Mouse (Mus musculus) liver, embryonic 16.5 days (tissue): Measurements from ENCODE around the gene Cir1. TPM values are rescaled to one million over a fixed set of nuclear protein-coding genes. Genes with fewer than 3 reads are reported as not detected.

Experiments
- ATAC-seq: fragments of 200-750 bp; cut with Nextera tagmentation; 2 replicates; pipeline ENCODE4 v1.8.0; 2017; ENCODE audit warnings: low read depth, mild to moderate bottlenecking, moderate number of reproducible peaks, moderate library complexity
- H3K27ac ChIP-seq: fragments of 300-500 bp; sonication (generic); 2 replicates; pipeline ENCODE4 v1.5.1; 2014; ENCODE audit warnings: mild to moderate bottlenecking, low read length
- H3K27me3 ChIP-seq: fragments of 300-500 bp; sonication (generic); 2 replicates; pipeline ENCODE4 v1.6.1; 2014; ENCODE audit warnings: low read depth, low read length, mixed read lengths; ENCODE audit not compliant: control insufficient read depth, insufficient read depth
- H3K36me3 ChIP-seq: fragments of 300-500 bp; sonication (generic); 2 replicates; pipeline ENCODE4 v1.6.1; 2014; ENCODE audit warnings: mild to moderate bottlenecking; ENCODE audit not compliant: control insufficient read depth, insufficient read depth
- H3K4me1 ChIP-seq: fragments of 300-500 bp; sonication (generic); 2 replicates; pipeline ENCODE4 v1.6.1; 2014; ENCODE audit warnings: low read depth, low read length, mixed read lengths; ENCODE audit not compliant: control insufficient read depth
- H3K4me2 ChIP-seq: fragments of 300-500 bp; sonication (generic); 2 replicates; pipeline ENCODE4 v1.6.1; 2014; ENCODE audit warnings: low read depth, low read length, mixed read lengths
- H3K4me3 ChIP-seq: fragments of 300-500 bp; sonication (generic); 2 replicates; pipeline ENCODE4 v1.5.1; 2014; ENCODE audit warnings: low read depth, mild to moderate bottlenecking, low read length
- H3K9ac ChIP-seq: fragments of 300-500 bp; sonication (generic); 2 replicates; pipeline ENCODE4 v1.6.1; 2014; ENCODE audit warnings: low read depth, low read length
- H3K9me3 ChIP-seq: fragments of 300-500 bp; sonication (generic); replicated peaks from 2 replicates; pipeline ENCODE4 v1.6.1; 2016; ENCODE audit warnings: low read length; ENCODE audit not compliant: control insufficient read depth
- WGBS: fragments of 180-500 bp; shearing (Covaris S2); extraction: QIAGEN DNeasy Blood & Tissue Kit; methylation state at CpG from one replicate; pipeline ENCODE4 v1.1.7; 2014; ENCODE audit not compliant: insufficient replicate concordance; 5-methylcytosine and 5-hydroxymethylcytosine counted together
- polyA plus RNA-seq: library from polyadenylated mRNA; unstranded; fragments of >200 nt; fragmentation: Nextera tagmentation; extraction: Ambion mirVana; gene quantifications from 2 replicates; pipeline ENCODE4 v1.2.1, GENCODE M21; 2015

Gene Cir1
- polyA plus RNA-seq, 1 experiment from 2014 or later = 20.3 TPM

GRCm38 (mm10) chr2:73346345-73347086, 34.0 kb upstream of the Cir1 start:
- 71% methylated on average over 13 of the region's 13 CpGs for WGBS
- no peaks in the 10 kb centered on the region for H3K36me3 ChIP-seq
- no peak overlapping the region for H3K9ac ChIP-seq
- no peak overlapping the region for H3K4me3 ChIP-seq
- no peak overlapping the region for H3K4me2 ChIP-seq
- H3K27me3 ChIP-seq = no peaks in the 10 kb centered on the region
- no peak overlapping the region for H3K27ac ChIP-seq
- H3K4me1 ChIP-seq = no peaks in the 10 kb centered on the region
- no peak for ATAC-seq
- H3K9me3 ChIP-seq = no peaks in the 10 kb centered on the region

GRCm38 (mm10) chr2:73345204-73345603, 32.7 kb upstream of the Cir1 start:
- Histone ChIP-seq H3K27ac (no peak overlapping the region), H3K9me3 (no peaks in the 10 kb centered on the region), H3K4me2 (no peak overlapping the region), H3K36me3 (no peaks in the 10 kb centered on the region), H3K4me3 (no peak overlapping the region), H3K4me1 (no peaks in the 10 kb centered on the region), H3K27me3 (no peaks in the 10 kb centered on the region), H3K9ac (no peak overlapping the region)
- 77% methylated on average over 4 of the region's 4 CpGs for WGBS
- no peak for ATAC-seq

- no peak for ATAC-seq
- H3K27me3 ChIP-seq = no peaks in the 10 kb centered on the region
- H3K27ac ChIP-seq = no peak overlapping the region
- H3K36me3 ChIP-seq = no peaks in the 10 kb centered on the region
- no peak overlapping the region for H3K4me3 ChIP-seq
- H3K4me1 ChIP-seq = no peaks in the 10 kb centered on the region
- H3K4me2 ChIP-seq = no peak overlapping the region
- WGBS = 91% methylated on average over 5 of the region's 5 CpGs
- H3K9me3 ChIP-seq = no peaks in the 10 kb centered on the region
- H3K9ac ChIP-seq = no peak overlapping the region
Measured at GRCm38 (mm10) chr2:73343701-73344100, 31.2 kb upstream of the Cir1 start.

GRCm38 (mm10) chr2:73338415-73338814, 25.9 kb upstream of the Cir1 start:
- WGBS = 68% methylated on average over 8 of the region's 8 CpGs
- no peak for ATAC-seq

GRCm38 (mm10) chr2:73335949-73336348, 23.4 kb upstream of the Cir1 start:
- H3K27ac ChIP-seq = no peak overlapping the region
- no peak overlapping the region for H3K9ac ChIP-seq
- no peaks in the 10 kb centered on the region for H3K4me1 ChIP-seq
- H3K27me3 ChIP-seq = no peaks in the 10 kb centered on the region
- no peaks in the 10 kb centered on the region for H3K9me3 ChIP-seq
- peaks cover 2% of the 10 kb centered on the region; the same call in 1 of the 2 replicates for H3K36me3 ChIP-seq
- no peak overlapping the region for H3K4me3 ChIP-seq
- ATAC-seq = no peak
- WGBS = 77% methylated on average over 3 of the region's 3 CpGs
- no peak overlapping the region for H3K4me2 ChIP-seq

More at GRCm38 (mm10) chr2:73338415-73338814, 25.9 kb upstream of the Cir1 start:
- Histone ChIP-seq H3K4me2 (no peak overlapping the region), H3K9me3 (no peaks in the 10 kb centered on the region), H3K27ac (no peak overlapping the region), H3K9ac (no peak overlapping the region), H3K4me1 (no peaks in the 10 kb centered on the region), H3K27me3 (no peaks in the 10 kb centered on the region), H3K4me3 (no peak overlapping the region), H3K36me3 (peaks cover 2% of the 10 kb centered on the region; the same call in 1 of the 2 replicates)

GRCm38 (mm10) chr2:73325871-73326270, 13.4 kb upstream of the Cir1 start:
- no peaks in the 10 kb centered on the region for H3K9me3 ChIP-seq
- ATAC-seq = no peak
- no peaks in the 10 kb centered on the region for H3K27me3 ChIP-seq
- H3K4me2 ChIP-seq = no peak overlapping the region
- H3K36me3 ChIP-seq = peaks cover 6% of the 10 kb centered on the region
- H3K4me1 ChIP-seq = no peaks in the 10 kb centered on the region
- H3K27ac ChIP-seq = no peak overlapping the region
- 83% methylated on average over 5 of the region's 5 CpGs for WGBS
- H3K9ac ChIP-seq = no peak overlapping the region
- H3K4me3 ChIP-seq = no peak overlapping the region

- Histone ChIP-seq H3K4me3 (no peak overlapping the region), H3K27me3 (no peaks in the 10 kb centered on the region), H3K27ac (no peak overlapping the region), H3K4me1 (no peaks in the 10 kb centered on the region), H3K9me3 (no peaks in the 10 kb centered on the region), H3K4me2 (no peak overlapping the region), H3K9ac (no peak overlapping the region), H3K36me3 (peaks cover 3% of the 10 kb centered on the region)
- 79% methylated on average over 12 of the region's 12 CpGs for WGBS
- no peak for ATAC-seq
Measured at GRCm38 (mm10) chr2:73322991-73323390, 10.5 kb upstream of the Cir1 start.

GRCm38 (mm10) chr2:73319218-73319617, 6.7 kb upstream of the Cir1 start:
- 80% methylated on average over 5 of the region's 5 CpGs for WGBS
- H3K9me3 ChIP-seq = no peaks in the 10 kb centered on the region
- H3K4me2 ChIP-seq = no peak overlapping the region
- no peak overlapping the region for H3K4me3 ChIP-seq
- H3K36me3 ChIP-seq = peaks cover 6% of the 10 kb centered on the region
- H3K9ac ChIP-seq = no peak overlapping the region
- peaks cover 3% of the 10 kb centered on the region; the same call in 1 of the 2 replicates for H3K4me1 ChIP-seq
- H3K27me3 ChIP-seq = no peaks in the 10 kb centered on the region
- no peak for ATAC-seq
- H3K27ac ChIP-seq = no peak overlapping the region

GRCm38 (mm10) chr2:73317426-73317825, 4.9 kb upstream of the Cir1 start:
- no peak overlapping the region for H3K4me3 ChIP-seq
- no peak overlapping the region for H3K4me2 ChIP-seq
- no peaks in the 10 kb centered on the region for H3K9me3 ChIP-seq
- H3K27me3 ChIP-seq = no peaks in the 10 kb centered on the region
- H3K27ac ChIP-seq = no peak overlapping the region
- WGBS = 89% methylated on average over 9 of the region's 9 CpGs
- H3K36me3 ChIP-seq = peaks cover 6% of the 10 kb centered on the region
- peaks cover 7% of the 10 kb centered on the region; the same call in 1 of the 2 replicates for H3K4me1 ChIP-seq
- H3K9ac ChIP-seq = no peak overlapping the region
- no peak for ATAC-seq
